Mouse (Mus musculus) intestine, postnatal 0 days (tissue): ENCODE results near the gene Cnnm4. TPM values are rescaled to one million over a fixed set of nuclear protein-coding genes. Genes with fewer than 3 reads are reported as not detected.

Source experiments
- ATAC-seq: fragments of 200-750 bp; cut with Nextera tagmentation; 2 replicates; pipeline ENCODE4 v1.8.0; 2017; ENCODE audit warnings: mild to moderate bottlenecking, moderate TSS enrichment, moderate library complexity
- H3K27ac ChIP-seq: fragments of 300-500 bp; sonication (generic); 2 replicates; pipeline ENCODE4 v1.5.1; 2014; ENCODE audit warnings: mild to moderate bottlenecking, low read depth, low read length, moderate library complexity
- H3K27me3 ChIP-seq: fragments of 300-500 bp; sonication (generic); replicated peaks from 2 replicates; pipeline ENCODE4 v1.6.1; 2014; ENCODE audit warnings: low read length, mixed read lengths; ENCODE audit not compliant: control insufficient read depth, insufficient read depth
- H3K36me3 ChIP-seq: fragments of 300-500 bp; sonication (generic); 2 replicates; pipeline ENCODE4 v1.6.1; 2014; ENCODE audit warnings: mild to moderate bottlenecking, moderate library complexity; ENCODE audit not compliant: control insufficient read depth, insufficient read depth
- H3K4me1 ChIP-seq: fragments of 300-500 bp; sonication (generic); replicated peaks from 2 replicates; pipeline ENCODE4 v1.6.1; 2014; ENCODE audit warnings: antibody characterized with exemption, low read length, mixed read lengths; ENCODE audit not compliant: control insufficient read depth, insufficient read depth
- H3K4me2 ChIP-seq: fragments of 300-500 bp; sonication (generic); replicated peaks from 2 replicates; pipeline ENCODE4 v1.6.1; 2014; ENCODE audit warnings: low read depth, mild to moderate bottlenecking, moderate library complexity
- H3K4me3 ChIP-seq: fragments of 300-500 bp; sonication (generic); 2 replicates; pipeline ENCODE4 v1.5.1; 2014; ENCODE audit warnings: low read depth, low read length
- H3K9ac ChIP-seq: fragments of 300-500 bp; sonication (generic); 2 replicates; pipeline ENCODE4 v1.6.1; 2014; ENCODE audit warnings: mild to moderate bottlenecking, low read depth, low read length
- H3K9me3 ChIP-seq: fragments of 300-500 bp; sonication (generic); 2 replicates; pipeline ENCODE4 v1.6.1; 2016; ENCODE audit warnings: mixed run types; ENCODE audit not compliant: control insufficient read depth
- CTCF ChIP-seq: sonication (generic); IDR thresholded peaks from 2 replicates; pipeline ENCODE4 v1.5.1; 2016; ENCODE audit warnings: low read depth, mild to moderate bottlenecking, control low read depth, antibody characterized with exemption, moderate library complexity
- WGBS: fragments of 180-500 bp; shearing (Covaris S2); extraction: QIAGEN DNeasy Blood & Tissue Kit; methylation state at CpG from one replicate; pipeline ENCODE4 v1.1.7; 2014; 5-methylcytosine and 5-hydroxymethylcytosine counted together
- polyA plus RNA-seq: library from polyadenylated mRNA; unstranded; fragments of >200 nt; fragmentation: Nextera tagmentation; extraction: Ambion mirVana; gene quantifications from 2 replicates; pipeline ENCODE4 v1.2.1, GENCODE M21; 2015

Gene Cnnm4
- polyA plus RNA-seq, 1 experiment from 2014 or later, result 18.4 TPM

GRCm38 (mm10) chr1:36511289-36512021, 40.0 kb downstream of the Cnnm4 start, which contains the start of gene Cnnm3:
Gene Cnnm3, plus strand, starts transcription at chr1:36511867.
- peak within 1 kb of the TSS; percentile 96 for H3K4me2 ChIP-seq
- WGBS, result 2% methylated on average over 47 of the region's 51 CpGs
- H3K9me3 ChIP-seq, result no peaks in the 10 kb centered on the region
- ATAC-seq, result peak; percentile 98
- no peaks in the 10 kb centered on the region; the same call in 1 of the 2 replicates for H3K4me1 ChIP-seq
- H3K9ac ChIP-seq, result peak within 1 kb of the TSS; percentile 91
- TF ChIP-seq CTCF, result peak; percentile 69
- peak within 1 kb of the TSS; percentile 96 for H3K27ac ChIP-seq
- H3K27me3 ChIP-seq, result no peaks in the 10 kb centered on the region
- peaks cover 17% of the 10 kb centered on the region for H3K36me3 ChIP-seq
- H3K4me3 ChIP-seq, result peak within 1 kb of the TSS; percentile 96

GRCm38 (mm10) chr1:36512089-36512965, 40.9 kb downstream of the Cnnm4 start:
- peak overlapping the region; percentile 96 for H3K4me3 ChIP-seq
- ATAC-seq, result peak; percentile 62
- WGBS, result under 1% methylated on average over 78 of the region's 126 CpGs

DNA sequence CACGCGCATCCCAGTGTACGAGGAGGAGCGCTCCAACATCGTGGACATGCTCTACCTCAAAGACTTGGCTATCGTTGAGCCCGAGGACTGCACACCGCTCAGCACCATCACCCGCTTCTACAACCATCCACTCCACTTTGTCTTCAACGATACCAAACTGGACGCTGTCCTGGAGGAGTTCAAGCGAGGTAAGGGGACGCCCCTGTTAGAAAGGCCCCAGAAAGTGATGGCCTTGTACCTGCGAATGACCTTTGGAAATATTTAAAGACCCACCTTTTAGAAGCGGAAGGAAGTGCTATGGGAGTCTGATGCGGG, 41.5 kb downstream of the Cnnm4 start:
- H3K27ac ChIP-seq, result no peak overlapping the region
- H3K9me3 ChIP-seq, result no peaks in the 10 kb centered on the region
- H3K9ac ChIP-seq, result peak overlapping the region; percentile 91
- no peak for TF ChIP-seq CTCF
- H3K4me3 ChIP-seq, result peak overlapping the region; percentile 96
- WGBS, result 2% methylated on average over 16 of the region's 16 CpGs
- no peak for ATAC-seq
- H3K36me3 ChIP-seq, result 0 out of 2 replicates have a peak, but pooled peaks cover 8% of the 10 kb centered on the region
- peak overlapping the region; percentile 96 for H3K4me2 ChIP-seq
- H3K27me3 ChIP-seq, result no peaks in the 10 kb centered on the region
- H3K4me1 ChIP-seq, result no peaks in the 10 kb centered on the region; the same call in 1 of the 2 replicates

More at GRCm38 (mm10) chr1:36512089-36512965, 40.9 kb downstream of the Cnnm4 start:
- H3K27me3 ChIP-seq, result no peaks in the 10 kb centered on the region
- H3K9me3 ChIP-seq, result no peaks in the 10 kb centered on the region
- peak overlapping the region; percentile 96 for H3K4me2 ChIP-seq
- H3K4me1 ChIP-seq, result no peaks in the 10 kb centered on the region; the same call in 1 of the 2 replicates
- peak overlapping the region; percentile 91 for H3K9ac ChIP-seq
- H3K36me3 ChIP-seq, result peaks cover 14% of the 10 kb centered on the region; the same call in 1 of the 2 replicates
- H3K27ac ChIP-seq, result peak overlapping the region; percentile 96
- TF ChIP-seq CTCF, result peak; percentile 40; the same call in 1 of the 2 replicates

GRCm38 (mm10) chr1:36513310-36513709, 41.9 kb downstream of the Cnnm4 start:
- Histone ChIP-seq H3K4me2 (peak overlapping the region; percentile 96), H3K4me1 (no peaks in the 10 kb centered on the region; the same call in 1 of the 2 replicates), H3K36me3 (0 out of 2 replicates have a peak, but pooled peaks cover 4% of the 10 kb centered on the region), H3K9ac (no peak overlapping the region), H3K27me3 (no peaks in the 10 kb centered on the region), H3K9me3 (no peaks in the 10 kb centered on the region), H3K4me3 (peak overlapping the region; percentile 96), H3K27ac (no peak overlapping the region)
- no peak for TF ChIP-seq CTCF
- 0% methylated on average over 1 of the region's 1 CpGs for WGBS
- no peak for ATAC-seq

DNA sequence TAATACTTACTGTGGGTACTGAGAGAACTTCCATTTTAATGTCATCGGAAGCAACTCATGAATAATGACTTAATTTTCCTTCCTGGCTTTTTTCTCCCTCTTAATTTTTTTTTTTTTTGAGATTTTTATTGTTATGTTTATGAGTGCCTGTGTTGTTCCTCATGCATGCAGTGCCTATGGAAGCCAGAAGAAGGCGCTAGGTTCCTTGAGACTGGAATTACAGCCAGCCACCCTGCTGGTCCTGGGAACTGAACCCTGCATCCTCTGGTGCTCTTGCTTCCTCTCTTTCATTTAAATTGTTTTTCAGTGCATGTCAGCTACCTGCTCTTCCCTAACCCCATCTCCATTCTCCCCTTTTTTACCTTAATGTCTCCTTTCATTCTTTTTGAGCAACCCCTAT, 42.3 kb downstream of the Cnnm4 start:
- ATAC-seq, result no peak
- no peaks in the 10 kb centered on the region; the same call in 1 of the 2 replicates for H3K4me1 ChIP-seq
- H3K36me3 ChIP-seq, result 0 out of 2 replicates have a peak, but pooled peaks cover 4% of the 10 kb centered on the region
- 64% methylated on average over 2 of the region's 2 CpGs for WGBS
- no peak overlapping the region for H3K9ac ChIP-seq
- H3K4me3 ChIP-seq, result peak overlapping the region; percentile 96
- no peaks in the 10 kb centered on the region for H3K9me3 ChIP-seq
- no peak overlapping the region for H3K27ac ChIP-seq
- no peaks in the 10 kb centered on the region for H3K27me3 ChIP-seq
- TF ChIP-seq CTCF, result peak; percentile 69
- H3K4me2 ChIP-seq, result peak overlapping the region; percentile 96

- H3K9me3 ChIP-seq, result no peaks in the 10 kb centered on the region
- no peaks in the 10 kb centered on the region; the same call in 1 of the 2 replicates for H3K4me1 ChIP-seq
- no peak overlapping the region for H3K4me3 ChIP-seq
- H3K36me3 ChIP-seq, result peaks cover 40% of the 10 kb centered on the region
- H3K27me3 ChIP-seq, result no peaks in the 10 kb centered on the region
- 71% methylated on average over 3 of the region's 3 CpGs for WGBS
- H3K4me2 ChIP-seq, result no peak overlapping the region
- peak; percentile 61 for ATAC-seq
- peak overlapping the region; percentile 62 for H3K27ac ChIP-seq
- TF ChIP-seq CTCF, result no peak
- no peak overlapping the region for H3K9ac ChIP-seq
Observed at GRCm38 (mm10) chr1:36518259-36518658, 46.8 kb downstream of the Cnnm4 start.
